ENCODE assay signal across 18 mouse cellular contexts in the genomic region with DNA sequence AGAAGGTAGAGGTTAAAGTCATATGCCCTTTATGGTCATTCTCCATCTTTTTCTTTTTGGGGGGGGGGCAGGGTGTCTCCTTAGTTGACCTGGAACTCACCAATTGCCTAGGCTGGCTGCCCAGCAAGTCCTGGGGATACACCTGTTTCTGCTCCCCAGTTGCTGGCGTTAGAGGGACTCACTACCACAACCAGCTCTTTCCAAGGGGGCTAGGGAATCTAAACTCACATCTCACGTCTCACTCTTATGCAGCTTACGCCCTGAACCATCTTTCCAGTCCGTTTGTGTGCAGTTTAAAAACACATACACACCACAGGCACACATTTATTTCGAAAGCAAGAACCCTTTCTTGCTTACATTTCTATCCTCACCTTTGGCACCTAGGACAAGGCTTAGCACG. TPM values are rescaled to one million over a fixed set of nuclear protein-coding genes. Genes with fewer than 3 reads are reported as not detected.
"Had no signal": no experiment of that assay in that cellular context is flagged by ENCODE, and none has a peak within 500 bp of the region (broad histone marks: within the 10 kb centered on the region; RNA-seq: fewer than 3 reads in every experiment).

No protein-coding gene starts in this region.

- H3K27ac ChIP-seq: macrophage; midbrain, embryonic 12.5 days; neural tube, embryonic 12.5 days; stomach, postnatal 0 days had no signal

- H3K4me3 ChIP-seq: megakaryocyte, embryonic 14.5 days; midbrain, embryonic 12.5 days; neural tube, embryonic 12.5 days; stomach, embryonic 15.5 days had no signal

- H3K4me1 ChIP-seq: megakaryocyte, embryonic 14.5 days had no signal

- H3K9me3 ChIP-seq: megakaryocyte, embryonic 14.5 days; midbrain, embryonic 12.5 days; neural tube, embryonic 12.5 days; stomach, embryonic 15.5 days had no signal

- ATAC-seq: liver, postnatal 0 days; midbrain, embryonic 16.5 days had no signal

- H3K4me2 ChIP-seq: midbrain, embryonic 12.5 days; neural tube, embryonic 12.5 days; stomach, embryonic 15.5 days had no signal

- H3K36me3 ChIP-seq: midbrain, embryonic 12.5 days; neural tube, embryonic 12.5 days; stomach, embryonic 15.5 days had no signal

- DNase-seq: liver, postnatal 0 days; lung, adult 2 months; lung, postnatal 36 days; midbrain, embryonic 14.5 days; right cerebral cortex, postnatal 14 days; thymus, adult 2 months; thymus, postnatal 25 days; thymus, postnatal 4 days had no signal

- H3K9ac ChIP-seq: liver, postnatal 0 days; midbrain, embryonic 12.5 days; neural tube, embryonic 12.5 days; stomach, embryonic 15.5 days had no signal

- H3K27me3 ChIP-seq: megakaryocyte, embryonic 14.5 days; midbrain, embryonic 12.5 days; neural tube, embryonic 12.5 days; stomach, embryonic 15.5 days had no signal

RNA-seq across cellular contexts. Expression of gene Pakap, which starts 34.3 kb away (rescaled TPM):
- total RNA-seq: megakaryocyte progenitor cell, adult 5-6 weeks; monocyte, adult 5-6 weeks; neutrophil, adult 5-6 weeks had no signal
- polyA plus RNA-seq: macrophage had no signal
